Mouse (Mus musculus): ENCODE results near the gene Epor.

The Epor gene

DNA sequence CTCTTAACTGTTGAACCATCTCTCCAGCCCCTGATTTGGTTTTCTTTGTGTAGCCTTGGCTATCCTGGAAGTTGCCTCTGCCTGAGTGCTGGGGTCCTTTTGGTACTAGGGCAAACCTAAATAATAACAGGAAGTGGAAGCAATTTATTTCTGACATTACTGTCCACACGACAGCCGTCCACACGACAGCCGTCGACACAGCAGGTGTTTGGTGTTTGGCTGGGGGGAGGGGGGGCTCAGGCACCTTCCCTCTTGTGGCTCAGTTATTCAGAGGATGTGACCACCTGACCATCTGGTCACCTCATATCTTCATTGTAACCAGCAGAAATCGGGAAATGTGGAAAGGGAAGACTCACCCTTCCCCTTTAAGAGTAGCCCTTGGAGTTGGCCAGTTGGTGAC is 5.6 kb upstream of the Epor start:
- DNase-seq (ENCODE audit: extremely low spot score, low spot score): no peak

DNA sequence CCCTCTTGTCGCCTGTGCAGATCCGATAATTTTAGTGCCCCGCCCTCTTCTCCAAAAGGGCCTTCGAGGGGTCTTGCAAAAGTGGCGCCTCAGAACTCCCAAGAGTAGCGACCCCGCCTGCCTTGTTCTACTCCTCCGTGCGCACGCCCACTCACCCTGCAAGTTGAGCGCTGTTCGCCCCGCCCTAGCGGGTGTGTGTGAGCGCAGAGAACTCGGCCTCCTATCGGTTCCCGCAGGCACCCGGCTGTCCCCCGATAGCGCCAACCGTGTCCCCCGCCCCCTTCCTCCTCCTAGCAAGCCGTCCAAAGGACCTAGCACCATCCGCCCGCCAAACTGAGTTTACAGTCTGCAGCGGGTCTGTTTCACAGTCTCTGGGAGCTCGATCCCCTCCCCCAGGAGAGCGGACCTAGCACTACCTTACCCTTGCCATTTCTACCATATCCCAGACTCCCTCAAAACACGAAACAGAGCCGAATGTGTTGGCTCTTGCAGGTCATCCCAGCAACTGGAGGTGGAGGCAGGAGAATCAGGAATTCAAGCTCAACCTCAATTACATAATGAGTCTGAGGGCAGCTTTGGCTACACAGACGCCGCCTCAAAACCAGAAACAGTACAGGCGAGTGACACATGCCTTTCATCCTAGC is 768 bp downstream of the Epor start:
- DNase-seq (ENCODE audit: extremely low spot score, low spot score): peak; percentile 75

DNA sequence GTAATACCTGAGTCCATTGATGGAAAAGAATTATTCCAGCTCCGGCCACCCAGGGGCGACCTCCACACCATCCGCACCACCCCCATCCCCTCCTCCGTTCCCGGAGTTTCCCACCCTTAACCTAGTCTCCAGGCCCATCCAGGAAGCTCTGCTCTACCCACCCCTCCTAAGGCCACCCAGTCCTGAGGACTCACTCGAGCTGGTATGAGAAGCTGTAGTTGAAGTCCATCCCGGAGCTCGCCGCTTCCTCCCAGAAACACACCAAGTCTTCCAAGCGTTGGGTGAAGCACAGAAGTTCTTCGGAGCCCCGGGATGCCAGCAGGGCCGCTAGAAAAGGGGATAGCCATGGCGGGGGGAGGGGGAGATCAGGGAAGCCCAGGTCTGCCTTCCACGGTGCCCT is 1.3 kb downstream of the Epor start:
- peak; percentile 37 for DNase-seq (ENCODE audit: extremely low spot score, low spot score)

DNA sequence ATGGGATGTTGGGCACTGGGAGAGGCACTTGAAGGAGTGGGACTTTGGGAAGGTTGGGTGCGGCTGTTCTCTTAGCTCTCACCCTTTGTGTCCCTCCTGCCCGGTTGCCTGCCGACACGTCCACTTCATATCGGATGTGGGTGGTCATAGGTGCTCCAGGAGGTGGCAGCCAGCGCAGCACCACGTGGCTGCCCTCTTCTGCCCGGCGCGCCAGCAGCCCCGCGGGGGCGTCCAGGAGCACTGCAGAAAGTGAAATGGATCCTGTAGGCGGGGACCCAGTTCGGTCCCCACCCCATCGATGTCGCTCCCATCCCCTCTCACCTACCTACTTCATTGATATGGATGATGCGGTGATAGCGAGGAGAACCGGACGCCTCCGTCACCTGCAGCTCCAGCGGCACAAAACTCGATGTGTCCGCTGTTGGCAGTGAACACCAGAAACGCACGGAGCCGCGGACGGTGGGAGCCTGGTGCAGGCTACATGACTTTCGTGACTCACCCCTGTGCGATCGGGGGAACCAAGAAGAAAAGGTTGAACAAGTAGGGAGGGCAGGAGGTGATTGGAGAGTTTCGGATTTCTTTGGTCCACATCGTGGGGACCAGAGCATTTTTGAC is 1.8 kb downstream of the Epor start:
- peak; percentile 21 for DNase-seq (ENCODE audit: extremely low spot score, low spot score)

DNA sequence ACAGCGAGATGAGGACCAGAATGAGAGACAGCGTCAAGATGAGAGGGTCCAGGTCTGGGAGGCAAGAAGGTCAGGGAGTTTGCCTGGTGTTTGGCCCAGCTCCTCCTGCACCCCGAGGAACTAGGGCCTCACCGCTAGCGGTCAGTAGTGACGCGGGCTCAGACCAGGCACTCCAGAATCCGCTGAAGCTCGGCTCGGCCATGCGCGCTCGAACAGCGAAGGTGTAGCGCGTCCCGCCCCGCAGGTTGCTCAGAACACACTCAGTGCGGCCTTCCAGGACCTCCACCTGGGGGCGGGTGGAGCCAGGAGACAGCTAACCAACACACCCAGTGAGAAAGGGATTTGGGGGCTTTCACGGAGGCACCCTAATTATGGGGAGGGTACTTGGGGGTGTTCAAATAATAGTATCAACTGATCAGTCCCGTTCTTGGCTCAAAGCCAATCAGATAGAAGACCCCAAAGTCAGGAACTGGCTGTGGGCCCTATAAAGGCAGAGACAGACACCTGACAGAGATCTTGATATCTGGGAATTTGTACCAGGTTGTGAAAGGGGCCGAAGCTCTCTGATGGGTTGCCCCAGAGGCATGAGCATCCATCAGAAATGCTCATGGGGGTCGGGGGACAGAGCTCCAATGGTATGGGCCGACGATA is 2.6 kb downstream of the Epor start:
- DNase-seq (ENCODE audit: extremely low spot score, low spot score): peak; percentile 27

DNA sequence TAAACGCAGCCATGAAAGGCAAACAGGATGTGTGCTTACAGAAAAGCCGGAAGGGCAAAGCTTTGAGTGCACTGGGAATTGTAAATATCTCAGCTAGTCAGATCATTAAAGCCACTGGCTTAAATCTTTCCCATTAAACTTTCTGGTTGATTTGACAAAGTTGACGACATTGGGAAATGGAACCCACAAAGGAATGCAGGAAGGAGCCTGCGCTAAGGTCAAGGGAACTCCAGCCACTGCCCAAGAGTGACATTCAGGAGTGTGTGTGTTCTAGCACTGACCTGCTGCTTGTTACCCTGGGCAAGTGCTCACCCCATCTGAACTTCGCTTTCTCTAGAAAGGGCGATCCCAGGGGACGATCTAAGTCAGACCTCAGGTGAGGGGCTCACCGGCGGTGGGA is 3.2 kb downstream of the Epor start:
- no peak for DNase-seq (ENCODE audit: extremely low spot score, low spot score)

DNA sequence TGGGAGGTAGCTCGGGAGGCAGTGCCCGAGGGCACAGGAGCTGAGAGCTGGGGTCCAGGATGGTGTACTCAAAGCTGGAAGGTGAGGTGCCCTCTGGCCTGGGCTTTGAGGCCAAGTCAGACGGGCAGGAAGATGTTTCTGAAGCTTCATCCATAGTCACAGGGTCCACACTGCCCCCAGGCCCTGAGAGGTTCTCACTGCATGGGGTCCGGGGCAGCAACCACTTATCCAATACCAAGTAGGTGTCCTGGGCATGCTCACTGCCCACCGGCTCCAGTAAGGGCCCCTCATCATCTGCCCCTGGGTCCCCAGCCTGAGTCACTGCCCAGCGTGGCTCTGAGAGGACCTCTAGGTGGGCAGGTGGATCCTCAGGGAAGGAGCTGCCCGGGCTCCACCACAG is 4.1 kb downstream of the Epor start:
- DNase-seq (ENCODE audit: extremely low spot score, low spot score): no peak

DNA sequence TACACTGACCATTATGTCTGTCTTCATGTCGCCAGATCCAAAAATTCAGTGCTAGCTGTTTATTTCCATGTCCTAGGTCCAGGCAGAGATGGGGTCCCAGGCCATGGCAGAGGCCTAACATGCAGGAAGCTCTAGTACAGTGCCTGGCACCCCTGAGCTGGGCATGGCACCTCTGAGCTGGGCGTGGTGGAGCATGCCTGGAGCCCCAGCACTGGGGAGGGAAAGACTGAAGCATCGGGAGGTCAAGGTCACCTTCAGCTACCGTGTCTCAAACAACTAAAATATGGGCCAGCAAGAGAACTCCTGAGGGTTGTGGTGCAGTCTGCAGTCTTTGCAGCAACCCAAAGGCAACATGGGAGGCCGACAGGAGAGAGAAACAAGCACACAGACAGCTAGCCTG is 4.9 kb downstream of the Epor start:
- DNase-seq (ENCODE audit: extremely low spot score, low spot score): no peak

DNA sequence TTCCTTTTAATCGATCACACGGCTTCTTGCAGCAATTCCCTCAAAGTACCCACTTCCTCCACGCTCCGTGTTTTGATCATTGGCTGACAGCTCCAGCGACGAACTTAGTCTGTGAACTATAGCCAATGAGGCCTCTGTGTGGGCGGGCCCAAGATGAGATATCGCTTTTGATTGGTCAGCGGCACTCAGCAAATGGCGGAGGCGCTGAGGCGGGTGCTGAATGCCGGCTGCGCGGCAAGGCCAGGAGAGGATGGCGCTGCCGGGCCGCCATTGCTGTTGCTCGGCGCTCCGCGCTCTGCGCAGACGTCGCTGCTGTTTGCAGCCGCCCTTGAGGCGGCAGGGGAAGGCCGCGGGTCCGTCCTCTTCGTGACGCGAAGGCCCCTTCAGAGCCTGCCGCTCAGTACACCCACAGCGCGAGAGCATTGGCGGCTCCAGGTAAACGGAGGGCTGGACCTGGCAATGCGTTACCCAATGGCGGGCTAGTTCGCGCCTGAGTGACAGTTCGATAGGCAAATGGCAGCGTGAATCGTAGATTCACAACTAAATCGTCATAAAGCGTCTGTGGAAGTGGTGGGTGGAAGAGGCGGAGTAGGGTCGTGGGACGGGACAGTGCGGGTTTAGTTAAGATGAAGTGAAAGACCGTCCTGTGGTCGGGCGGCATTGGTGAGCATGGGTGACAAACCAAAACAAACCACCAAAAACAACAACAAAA is 7.6 kb downstream of the Epor start, which contains the start of gene Swsap1:
Gene Swsap1 (plus strand): TSS at position 186 of the 712 bp plus-strand sequence.
- peak; percentile 97 for DNase-seq (ENCODE audit: extremely low spot score, low spot score)

DNA sequence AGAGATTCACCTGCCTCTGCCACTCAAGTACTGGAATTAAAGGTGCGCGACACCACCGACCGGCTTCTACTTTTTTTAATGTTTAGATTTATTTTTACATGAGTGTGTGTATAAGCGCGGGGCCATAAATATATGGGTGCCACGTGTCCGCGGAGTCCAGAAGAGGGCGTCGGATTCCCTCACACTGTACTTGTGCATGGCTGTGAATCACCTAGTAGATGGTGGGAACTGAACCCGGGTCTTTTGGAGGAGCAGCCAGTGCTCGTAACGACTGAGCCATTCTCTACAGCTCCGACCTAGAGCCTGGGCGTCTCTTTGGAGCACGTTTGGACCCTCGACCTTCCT is 8.1 kb downstream of the Epor start:
- no peak for DNase-seq (ENCODE audit: extremely low spot score, low spot score)

DNA sequence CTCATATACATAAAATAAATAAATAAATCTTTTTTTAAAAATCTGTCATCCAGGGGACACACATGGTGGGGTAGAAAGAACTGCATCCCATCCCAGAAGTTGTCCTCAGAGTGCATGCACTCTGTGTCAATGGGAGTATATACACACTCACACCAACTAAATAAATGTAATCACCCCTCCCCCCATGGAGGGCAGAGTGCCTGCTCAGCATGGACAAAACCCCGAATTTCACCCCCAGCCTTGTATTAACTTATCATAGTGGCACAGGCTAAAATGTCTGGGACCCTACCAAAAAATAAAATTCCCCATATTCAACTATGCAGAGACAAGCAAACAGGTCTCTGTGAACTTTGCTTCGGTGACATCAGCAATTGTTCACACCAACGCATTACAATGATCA is 8.7 kb downstream of the Epor start:
- no peak for DNase-seq (ENCODE audit: extremely low spot score, low spot score)

DNA sequence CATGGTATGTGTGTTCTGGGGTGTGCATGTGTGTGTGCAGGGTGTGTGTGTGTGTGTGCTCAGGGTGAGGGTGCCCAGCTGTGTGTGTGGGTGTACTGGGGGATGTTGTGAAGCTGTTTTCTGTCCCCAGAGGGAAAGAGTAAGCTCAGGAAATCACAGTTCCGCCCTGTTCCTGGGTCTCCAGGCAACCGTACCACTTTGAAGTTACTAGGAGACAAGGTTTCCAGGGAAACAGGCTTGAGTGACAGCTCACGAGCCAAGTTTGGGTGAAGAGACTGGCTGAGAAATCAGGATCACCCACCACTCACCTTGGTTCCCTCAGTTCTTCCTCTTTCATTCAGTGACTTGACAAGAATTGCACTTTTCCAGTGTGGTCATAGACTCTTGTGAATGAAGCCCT is 9.7 kb downstream of the Epor start:
- no peak for DNase-seq (ENCODE audit: extremely low spot score, low spot score)

DNA sequence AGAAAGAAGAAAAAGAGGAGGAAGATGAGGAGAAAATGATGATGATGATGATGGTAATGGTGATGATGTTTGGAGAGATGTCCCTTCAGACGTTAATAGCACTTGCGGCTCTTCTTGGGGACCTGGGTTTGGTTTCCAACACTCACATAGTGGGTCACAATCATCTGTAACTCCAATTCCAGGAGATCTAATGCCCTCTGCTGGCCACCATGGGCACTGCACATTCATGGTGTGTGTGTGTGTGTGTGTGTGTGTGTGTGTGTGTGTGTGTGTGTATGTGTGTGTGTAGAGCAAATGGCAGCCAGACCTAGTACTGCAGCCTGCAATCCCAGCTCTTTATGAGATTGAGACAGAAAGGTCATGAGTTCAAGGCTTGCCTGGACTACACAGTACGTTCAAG is 11.3 kb downstream of the Epor start:
- no peak for DNase-seq (ENCODE audit: extremely low spot score, low spot score)

DNA sequence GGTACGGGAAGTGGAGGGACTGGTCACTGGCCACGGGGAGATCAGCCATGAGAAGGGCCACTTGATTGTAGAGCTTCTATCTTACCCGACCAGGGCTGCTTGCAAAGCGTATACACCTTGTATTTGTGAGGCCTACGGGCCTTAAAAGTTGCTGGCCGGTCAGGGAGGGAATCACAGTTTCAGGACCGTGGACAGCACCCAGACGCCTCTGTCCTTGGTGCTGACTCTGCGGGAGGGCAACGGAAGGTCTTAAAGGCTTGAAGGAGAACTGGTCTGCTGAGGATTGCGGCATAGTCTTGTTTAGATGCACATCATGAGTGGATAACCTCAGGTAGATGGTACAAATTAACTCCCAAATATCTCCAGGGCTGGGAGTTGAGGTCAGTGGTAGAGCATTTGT is 13.0 kb downstream of the Epor start:
- peak; percentile 89 for DNase-seq (ENCODE audit: extremely low spot score, low spot score)

DNA sequence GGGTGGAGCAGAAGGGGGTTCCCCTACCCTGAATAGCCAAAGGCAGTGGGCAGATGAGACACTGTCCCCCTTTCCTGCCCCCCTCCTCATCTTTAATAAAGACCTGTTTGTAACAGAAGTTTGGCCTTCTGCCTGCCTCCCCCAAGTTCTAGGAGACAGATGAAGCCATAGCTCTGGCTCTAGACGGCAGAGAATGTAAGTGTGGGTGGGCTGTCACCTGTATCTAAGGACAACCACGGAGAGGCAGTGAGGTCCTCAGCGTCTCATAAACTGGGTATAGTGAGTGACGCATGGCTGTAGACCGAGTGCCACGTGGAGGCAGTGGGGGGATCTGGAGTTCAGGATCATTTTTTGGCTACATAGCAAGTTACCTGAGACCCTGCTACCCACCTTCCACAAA is 14.5 kb downstream of the Epor start:
- DNase-seq (ENCODE audit: extremely low spot score, low spot score): no peak

DNA sequence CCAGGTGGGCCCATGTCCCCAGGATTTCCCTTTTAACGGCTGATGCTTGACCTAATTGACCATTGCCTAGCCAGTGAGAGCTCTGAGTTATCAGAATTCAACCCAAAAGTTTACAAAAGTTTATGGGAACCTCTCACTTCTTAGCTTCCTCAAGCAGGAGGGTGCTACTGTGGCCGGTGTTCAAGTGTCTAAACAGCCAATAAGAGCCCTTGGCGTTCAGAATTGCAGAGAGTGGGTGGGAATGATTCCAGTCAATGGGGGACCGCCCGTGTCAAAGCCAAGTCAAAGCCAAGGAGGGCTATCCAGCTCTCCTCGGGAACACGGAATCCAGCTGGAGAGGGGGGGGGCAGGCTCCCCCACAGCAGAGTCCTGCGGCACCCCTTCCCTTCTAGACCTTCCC is 15.2 kb downstream of the Epor start:
- no peak for DNase-seq (ENCODE audit: extremely low spot score, low spot score)

DNA sequence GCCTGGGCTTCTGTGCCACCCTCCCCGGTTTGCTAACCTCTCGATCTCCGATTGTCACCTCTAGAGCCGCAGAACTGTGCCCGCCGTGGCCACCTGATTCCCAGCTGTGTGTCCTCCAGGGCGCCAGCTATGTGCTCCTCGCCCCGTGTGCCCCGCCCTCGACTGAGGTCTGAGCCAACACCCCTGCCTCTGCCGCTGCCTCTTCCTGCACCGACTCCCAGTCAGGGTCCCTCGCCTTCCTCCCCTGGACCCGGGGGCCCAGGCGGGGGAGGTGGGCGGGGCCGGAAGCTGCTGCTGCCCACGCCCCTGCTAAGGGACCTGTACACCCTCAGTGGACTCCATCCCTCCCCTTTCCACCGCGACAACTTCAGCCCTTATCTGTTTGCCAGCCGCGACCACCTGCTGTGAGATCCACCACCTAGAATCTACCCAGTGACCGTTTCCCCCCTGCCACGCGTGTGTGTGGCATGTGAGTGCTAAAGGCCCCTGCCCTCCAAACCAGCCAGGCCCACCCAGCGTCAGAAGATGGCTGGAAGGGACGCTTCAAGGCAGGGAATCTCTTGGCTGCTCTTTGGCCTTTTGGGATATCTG is 15.7 kb downstream of the Epor start:
- no peak for DNase-seq (ENCODE audit: extremely low spot score, low spot score)

DNA sequence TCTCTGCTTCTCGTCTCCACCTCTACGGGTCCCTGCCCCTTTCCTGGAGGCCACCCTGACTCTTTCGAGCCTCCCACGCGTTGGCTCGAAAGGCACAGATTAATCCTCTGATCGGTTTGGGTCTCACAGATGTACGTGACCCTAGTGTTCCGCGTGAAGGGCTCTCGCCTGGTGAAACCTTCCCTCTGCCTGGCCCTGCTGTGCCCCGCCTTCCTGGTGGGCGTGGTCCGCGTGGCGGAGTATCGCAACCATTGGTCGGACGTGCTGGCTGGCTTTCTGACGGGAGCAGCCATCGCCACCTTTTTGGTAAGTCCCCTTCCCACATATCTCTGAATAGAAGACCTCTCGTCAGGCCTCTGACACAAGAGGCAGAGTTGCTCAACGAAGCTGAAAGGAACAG is 19.0 kb downstream of the Epor start:
- DNase-seq (ENCODE audit: extremely low spot score, low spot score): peak; percentile 29

DNA sequence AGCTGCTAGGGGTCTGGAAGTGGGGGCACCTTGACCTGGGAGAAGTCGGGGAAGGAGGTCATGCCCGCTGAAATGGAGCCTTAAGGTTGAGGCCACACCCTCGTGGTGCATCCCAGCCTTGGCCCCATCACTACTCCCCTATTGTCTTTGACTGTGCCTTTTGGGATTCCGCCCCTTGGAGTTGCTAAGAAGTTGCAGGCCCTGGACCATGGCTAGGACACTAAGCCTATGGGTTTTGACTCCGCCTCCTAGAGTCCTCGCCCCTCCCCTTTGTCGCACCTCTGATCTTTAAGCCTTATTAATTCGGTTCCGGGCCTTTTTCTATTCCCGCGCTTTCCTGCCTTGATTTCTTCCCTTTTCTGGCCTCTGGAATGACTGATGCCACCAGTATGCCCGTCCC is 19.7 kb downstream of the Epor start:
- DNase-seq (ENCODE audit: extremely low spot score, low spot score): no peak

DNA sequence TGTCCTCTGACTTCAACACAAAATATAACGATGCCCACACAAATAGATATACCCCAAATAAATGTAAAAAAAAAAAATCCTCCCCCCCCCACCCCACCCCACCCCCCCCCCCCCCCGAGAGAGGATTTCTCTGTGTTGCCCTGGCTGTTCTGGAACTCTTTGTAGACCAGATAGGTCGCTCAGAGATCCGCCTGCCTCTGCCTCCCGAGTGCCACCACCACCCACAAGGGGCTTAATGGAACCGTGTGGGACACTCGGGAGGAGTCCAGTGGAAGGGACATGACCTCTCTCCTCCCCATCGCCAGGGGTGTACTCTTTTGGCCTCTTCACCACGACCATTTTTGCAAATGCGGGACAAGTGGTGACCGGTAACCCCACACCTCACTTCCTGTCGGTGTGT is 20.3 kb downstream of the Epor start:
- DNase-seq (ENCODE audit: extremely low spot score, low spot score): no peak

DNA sequence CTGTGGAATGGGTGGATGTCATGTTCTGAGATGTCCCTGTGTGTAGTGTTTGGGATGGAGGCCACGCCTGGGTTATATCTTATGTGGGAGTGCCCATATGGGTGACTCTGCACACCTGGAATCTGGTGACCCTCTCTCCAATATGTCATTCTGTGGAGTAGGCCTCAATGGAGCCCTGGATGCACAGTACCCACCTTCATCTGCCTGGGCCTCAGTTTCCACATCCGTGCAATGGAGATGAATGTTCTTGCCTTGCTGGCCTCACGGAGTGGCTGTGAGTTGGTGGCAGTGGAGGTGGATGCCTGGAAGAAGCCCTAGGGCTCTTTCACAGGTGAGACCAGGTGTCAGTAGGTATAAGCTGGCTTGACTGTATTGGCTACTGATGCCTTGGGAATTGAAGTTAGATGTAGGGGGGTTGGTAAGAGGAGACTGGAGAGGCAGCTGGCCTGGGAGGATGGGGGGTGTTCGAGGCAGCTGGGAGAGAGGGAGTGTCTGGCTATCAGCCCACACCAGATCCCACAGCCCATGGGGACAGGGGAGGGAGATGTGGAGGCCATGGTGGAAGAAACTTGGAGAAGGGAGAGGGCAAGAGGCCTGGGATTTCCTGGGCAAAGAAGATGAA is 25.0 kb downstream of the Epor start:
- no peak for DNase-seq (ENCODE audit: extremely low spot score, low spot score)

DNA sequence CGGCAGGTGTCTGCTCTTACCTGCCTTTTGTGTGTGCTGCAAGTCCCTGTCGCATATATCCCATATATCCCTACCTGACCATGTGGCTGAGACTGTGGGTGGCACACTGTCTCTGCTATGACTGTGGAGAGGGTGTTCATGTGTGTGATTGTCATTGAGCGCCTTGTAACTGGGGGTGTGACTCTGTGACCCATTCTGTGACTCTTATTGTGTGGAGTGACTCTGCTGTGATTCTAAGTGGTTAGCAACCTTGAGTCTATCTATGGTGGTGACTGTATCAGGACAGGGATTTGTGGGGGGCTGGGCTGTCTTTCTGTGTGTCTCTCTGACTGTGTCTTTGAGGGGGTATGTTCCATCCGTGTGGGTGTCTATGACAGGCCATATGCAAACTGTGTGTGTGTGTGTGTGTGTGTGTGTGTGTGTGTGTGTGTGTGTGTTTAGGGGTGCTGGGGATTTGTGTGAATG is 25.6 kb downstream of the Epor start:
- DNase-seq (ENCODE audit: extremely low spot score, low spot score): no peak

Measured in neural tube, embryonic 10.5 days (tissue).